Mouse (Mus musculus) brain, embryonic 14.5 days (tissue): Measurements from ENCODE around the gene Fmc1.

ENCODE experiments used
- CTCF ChIP-seq: fragments of 200-500 bp; IDR thresholded peaks from 2 replicates; pipeline ENCODE4 v1.5.1; 2012; ENCODE audit warnings: inconsistent platforms, mild to moderate bottlenecking, moderate library complexity, borderline replicate concordance; ENCODE audit not compliant: insufficient read depth, insufficient read length; ENCODE audit errors: extremely low read depth
- POLR2A ChIP-seq: fragments of 200-500 bp; IDR thresholded peaks from 2 replicates; pipeline ENCODE4 v1.6.1; 2012; ENCODE audit warnings: mild to moderate bottlenecking, inconsistent platforms, borderline replicate concordance; ENCODE audit not compliant: poor library complexity, insufficient read depth, insufficient read length, severe bottlenecking; ENCODE audit errors: extremely low read depth

- TF ChIP-seq POLR2A (no peak), CTCF (no peak)
Observed at GRCm38 (mm10) chr6:38512096-38512495, 21.2 kb upstream of the Fmc1 start.
